Mouse (Mus musculus) splenic B cell, adult 2 months (primary cell): ENCODE results near the gene Fanci.
A peak's percentile ranks its signal among the peaks of the same experiment; 100 is the strongest.

Source experiments
- DNase-seq: peaks from one replicate; pipeline ENCODE4 v3.0.0-alpha.2; 2011; ENCODE audit warnings: low read depth, low spot score
- H3K27me3 ChIP-seq: 2 replicates; pipeline ENCODE4 v1.6.1; 2012; ENCODE audit warnings: mild to moderate bottlenecking, low read length, moderate library complexity, mixed read lengths; ENCODE audit not compliant: control insufficient read depth, poor library complexity, insufficient read depth, severe bottlenecking
- H3K36me3 ChIP-seq: 2 replicates; pipeline ENCODE4 v1.6.1; 2012; ENCODE audit warnings: mild to moderate bottlenecking, low read length, moderate library complexity, mixed read lengths; ENCODE audit not compliant: control insufficient read depth, poor library complexity, insufficient read depth, severe bottlenecking

Gene Fanci

GRCm38 (mm10) chr7:79497701-79498115 lies 106.0 kb downstream of the Fanci start:
- Histone ChIP-seq H3K27me3 (peaks cover 4% of the 10 kb centered on the region; the same call in 1 of the 2 replicates), H3K36me3 (no peaks in the 10 kb centered on the region)
- DNase-seq, result no peak

DNA sequence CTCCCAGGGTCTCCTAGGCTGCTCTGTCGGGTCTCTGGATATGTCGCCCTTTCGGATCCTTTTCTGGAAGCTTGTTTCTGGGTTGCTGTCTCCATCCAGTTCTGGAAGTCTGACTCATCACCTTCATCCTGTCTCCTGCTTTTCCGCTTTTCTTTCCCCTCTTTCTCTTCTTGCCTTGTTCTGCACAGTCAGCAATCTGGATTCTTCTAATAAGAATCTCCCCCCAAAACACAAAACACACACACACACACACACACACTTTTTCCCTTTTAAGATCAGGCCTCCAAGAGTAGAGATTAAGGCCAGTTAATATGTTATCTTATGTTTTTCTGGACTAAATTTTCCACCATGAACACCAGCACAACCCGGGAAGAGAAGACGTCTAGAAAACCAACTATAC lies 106.6 kb downstream of the Fanci start:
- DNase-seq, result no peak
- Histone ChIP-seq H3K27me3 (peaks cover 4% of the 10 kb centered on the region; the same call in 1 of the 2 replicates), H3K36me3 (no peaks in the 10 kb centered on the region)

DNA sequence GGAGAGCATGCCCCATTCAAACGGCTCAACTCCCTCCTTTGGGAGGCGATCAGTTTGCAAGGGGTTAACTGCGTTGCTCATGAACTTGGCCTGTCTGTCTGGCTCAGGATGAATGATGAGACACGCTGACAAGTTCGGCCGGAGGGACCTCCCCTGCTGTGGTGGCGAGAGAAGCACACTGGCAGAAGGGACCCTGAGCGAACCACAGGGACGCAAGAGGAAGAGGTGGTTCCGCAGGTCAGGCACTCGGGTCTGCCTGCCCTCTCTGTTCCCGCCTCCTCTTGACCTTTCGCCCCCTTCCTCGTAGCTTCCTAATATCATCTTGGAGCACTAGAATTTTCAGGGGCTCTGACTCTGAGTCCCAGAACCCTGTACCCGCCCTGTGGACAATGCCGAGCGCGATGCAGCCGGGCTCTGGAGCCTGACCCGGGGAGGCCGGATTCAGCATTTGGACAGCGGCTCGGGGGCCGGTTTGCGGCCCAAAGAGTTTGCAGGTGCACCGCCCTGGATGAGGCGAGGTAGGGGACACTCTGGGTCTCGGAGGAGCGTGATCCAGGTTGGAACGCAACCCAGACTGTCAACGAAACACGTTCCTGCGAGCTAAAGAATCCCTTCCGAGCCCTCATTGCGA lies 107.4 kb downstream of the Fanci start:
- peak; percentile 43 for DNase-seq
- H3K36me3 ChIP-seq, result no peaks in the 10 kb centered on the region

More for the DNA sequence above, 107.4 kb downstream of the Fanci start:
- peaks cover 4% of the 10 kb centered on the region; the same call in 1 of the 2 replicates for H3K27me3 ChIP-seq
